Mouse (Mus musculus): Measurements from ENCODE around the gene Cdk2. TPM values are rescaled to one million over a fixed set of nuclear protein-coding genes. Genes with fewer than 3 reads are reported as not detected.
"Not testable (repeated sequence)": the region's sequence is repeated elsewhere in the genome, so short reads cannot be mapped to it uniquely, and the experiment has no call there.

The Cdk2 gene
- polyA plus RNA-seq, 1 experiment from 2014 or later, result 50.8 TPM

- Histone ChIP-seq H3K4me1 (ENCODE audit: control insufficient read depth, low read depth, low read length) (no peaks in the 10 kb centered on the region; the same call in 1 of the 2 replicates), H3K27ac (ENCODE audit: low read length) (no peak overlapping the region), H3K9ac (ENCODE audit: low read depth, low read length) (no peak overlapping the region), H3K27me3 (ENCODE audit: control insufficient read depth, insufficient read depth, low read depth, low read length) (no peaks in the 10 kb centered on the region), H3K9me3 (replicated peaks; ENCODE audit: control insufficient read depth, low read length) (no peaks in the 10 kb centered on the region), H3K36me3 (ENCODE audit: control insufficient read depth, insufficient read depth) (no peaks in the 10 kb centered on the region), H3K4me3 (ENCODE audit: low read depth, low read length) (no peak overlapping the region), H3K4me2 (ENCODE audit: low read depth, low read length) (no peak overlapping the region)
- 56% methylated on average over 19 of the region's 19 CpGs for WGBS (ENCODE audit: insufficient replicate concordance)
- no peak for ATAC-seq (ENCODE audit: low read depth)
These were observed 11.0 kb upstream of the Cdk2 start for GRCm38 (mm10) chr10:128715559-128716537.

DNA sequence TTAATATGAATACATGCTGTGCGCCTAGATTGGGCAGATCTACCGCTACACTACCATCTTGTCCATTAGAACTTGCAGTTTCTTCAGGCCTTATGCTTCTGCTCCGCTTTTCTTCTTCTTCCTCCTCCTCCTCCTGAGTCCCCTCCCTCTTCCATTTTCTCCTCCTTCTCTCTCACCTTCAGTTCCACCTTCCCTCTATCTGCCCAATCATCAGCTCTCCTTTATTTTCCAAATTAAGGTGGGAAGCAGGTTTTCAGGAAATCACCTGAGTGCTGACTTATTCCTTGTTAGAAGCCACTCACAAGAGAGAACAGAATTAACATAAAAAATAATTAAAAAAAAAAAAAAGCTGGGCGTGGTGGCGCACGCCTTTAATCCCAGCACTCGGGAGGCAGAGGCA lies 6.5 kb upstream of the Cdk2 start:
- not testable (repeated sequence) for ATAC-seq (ENCODE audit: low read depth); H3K9ac ChIP-seq (ENCODE audit: low read depth, low read length); H3K27me3 ChIP-seq (ENCODE audit: control insufficient read depth, insufficient read depth, low read depth, low read length); H3K36me3 ChIP-seq (ENCODE audit: control insufficient read depth, insufficient read depth); H3K9me3 ChIP-seq (replicated peaks; ENCODE audit: control insufficient read depth, low read length); H3K4me3 ChIP-seq (ENCODE audit: low read depth, low read length); H3K4me1 ChIP-seq (ENCODE audit: control insufficient read depth, low read depth, low read length); H3K27ac ChIP-seq (ENCODE audit: low read length); H3K4me2 ChIP-seq (ENCODE audit: low read depth, low read length)
- 81% methylated on average over 7 of the region's 7 CpGs for WGBS (ENCODE audit: insufficient replicate concordance)

GRCm38 (mm10) chr10:128705317-128705693 lies 474 bp upstream of the Cdk2 start:
- H3K27me3 ChIP-seq (ENCODE audit: control insufficient read depth, insufficient read depth, low read depth, low read length), result no peaks in the 10 kb centered on the region
- no peak for ATAC-seq (ENCODE audit: low read depth)
- peak overlapping the region; percentile 73 for H3K4me2 ChIP-seq (ENCODE audit: low read depth, low read length)
- 15% methylated on average over 11 of the region's 11 CpGs for WGBS (ENCODE audit: insufficient replicate concordance)
- peaks cover 12% of the 10 kb centered on the region for H3K36me3 ChIP-seq (ENCODE audit: control insufficient read depth, insufficient read depth)
- H3K4me1 ChIP-seq (ENCODE audit: control insufficient read depth, low read depth, low read length), result peaks cover 19% of the 10 kb centered on the region
- H3K9ac ChIP-seq (ENCODE audit: low read depth, low read length), result peak overlapping the region; percentile 63
- peak overlapping the region; percentile 79 for H3K4me3 ChIP-seq (ENCODE audit: low read depth, low read length)
- peak overlapping the region; percentile 46; the same call in 1 of the 2 replicates for H3K27ac ChIP-seq (ENCODE audit: low read length)
- no peaks in the 10 kb centered on the region for H3K9me3 ChIP-seq (replicated peaks; ENCODE audit: control insufficient read depth, low read length)

GRCm38 (mm10) chr10:128703895-128704294 lies 936 bp downstream of the Cdk2 start, which contains the start of gene Pmel:
Gene Pmel (plus strand): TSS chr10:128704195.
- peak within 1 kb of the TSS; percentile 80 for H3K9ac ChIP-seq (ENCODE audit: low read depth, low read length)
- peaks cover 16% of the 10 kb centered on the region for H3K36me3 ChIP-seq (ENCODE audit: control insufficient read depth, insufficient read depth)
- peak within 1 kb of the TSS; percentile 73 for H3K4me2 ChIP-seq (ENCODE audit: low read depth, low read length)
- 22% methylated on average over 4 of the region's 4 CpGs for WGBS (ENCODE audit: insufficient replicate concordance)
- no peaks in the 10 kb centered on the region for H3K27me3 ChIP-seq (ENCODE audit: control insufficient read depth, insufficient read depth, low read depth, low read length)
- H3K4me1 ChIP-seq (ENCODE audit: control insufficient read depth, low read depth, low read length), result peaks cover 21% of the 10 kb centered on the region
- peak within 1 kb of the TSS; percentile 79 for H3K4me3 ChIP-seq (ENCODE audit: low read depth, low read length)
- no peaks in the 10 kb centered on the region for H3K9me3 ChIP-seq (replicated peaks; ENCODE audit: control insufficient read depth, low read length)
- peak within 1 kb of the TSS; percentile 87 for H3K27ac ChIP-seq (ENCODE audit: low read length)
- ATAC-seq (ENCODE audit: low read depth), result no peak

DNA sequence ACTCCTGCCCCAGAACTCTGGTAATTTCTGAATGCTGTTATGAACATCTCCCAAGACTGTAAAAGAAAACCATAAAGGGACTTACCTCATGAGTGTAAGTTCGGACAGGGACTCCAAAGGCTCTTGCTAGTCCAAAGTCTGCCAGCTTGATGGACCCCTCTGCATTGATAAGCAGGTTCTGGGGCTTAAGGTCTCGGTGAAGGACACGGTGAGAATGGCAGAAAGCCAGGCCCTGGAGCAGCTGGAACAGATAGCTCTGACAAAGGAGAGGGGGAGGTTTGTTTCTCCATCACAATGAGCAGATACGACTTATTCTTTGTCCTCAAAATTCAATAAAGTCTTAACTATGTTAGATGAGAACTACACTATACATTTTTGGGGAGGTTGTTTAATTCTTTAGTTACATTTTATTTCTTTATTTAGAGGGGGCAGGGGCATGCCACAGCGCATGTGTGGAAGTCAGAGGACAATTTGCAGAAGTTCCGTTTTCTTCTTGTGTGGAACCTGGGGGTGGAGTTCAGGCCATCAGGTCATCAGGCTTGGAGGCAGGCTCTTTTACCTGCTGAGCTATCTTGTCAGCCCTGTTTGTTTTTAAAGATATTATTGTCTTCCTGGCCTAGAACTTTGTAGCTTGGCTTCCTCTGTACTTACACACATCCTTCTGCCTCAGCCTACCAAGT lies 2.4 kb downstream of the Cdk2 start:
- Histone ChIP-seq H3K9me3 (replicated peaks; ENCODE audit: control insufficient read depth, low read length) (no peaks in the 10 kb centered on the region), H3K27ac (ENCODE audit: low read length) (no peak overlapping the region), H3K4me3 (ENCODE audit: low read depth, low read length) (no peak overlapping the region), H3K9ac (ENCODE audit: low read depth, low read length) (no peak overlapping the region), H3K36me3 (ENCODE audit: control insufficient read depth, insufficient read depth) (peaks cover 21% of the 10 kb centered on the region), H3K4me1 (ENCODE audit: control insufficient read depth, low read depth, low read length) (peaks cover 24% of the 10 kb centered on the region), H3K27me3 (ENCODE audit: control insufficient read depth, insufficient read depth, low read depth, low read length) (no peaks in the 10 kb centered on the region), H3K4me2 (ENCODE audit: low read depth, low read length) (peak overlapping the region; percentile 73; the same call in 1 of the 2 replicates)
- ATAC-seq (ENCODE audit: low read depth), result no peak
- 47% methylated on average over 6 of the region's 6 CpGs for WGBS (ENCODE audit: insufficient replicate concordance)

- no peak overlapping the region for H3K4me2 ChIP-seq (ENCODE audit: low read depth, low read length)
- H3K9me3 ChIP-seq (replicated peaks; ENCODE audit: control insufficient read depth, low read length), result no peaks in the 10 kb centered on the region
- ATAC-seq (ENCODE audit: low read depth), result no peak
- H3K4me3 ChIP-seq (ENCODE audit: low read depth, low read length), result no peak overlapping the region
- no peak overlapping the region for H3K27ac ChIP-seq (ENCODE audit: low read length)
- H3K36me3 ChIP-seq (ENCODE audit: control insufficient read depth, insufficient read depth), result peaks cover 24% of the 10 kb centered on the region
- H3K27me3 ChIP-seq (ENCODE audit: control insufficient read depth, insufficient read depth, low read depth, low read length), result no peaks in the 10 kb centered on the region
- no peak overlapping the region for H3K9ac ChIP-seq (ENCODE audit: low read depth, low read length)
- H3K4me1 ChIP-seq (ENCODE audit: control insufficient read depth, low read depth, low read length), result peaks cover 30% of the 10 kb centered on the region
- WGBS (ENCODE audit: insufficient replicate concordance), result 81% methylated on average over 5 of the region's 5 CpGs
These were observed 4.1 kb downstream of the Cdk2 start for GRCm38 (mm10) chr10:128700712-128701111.

GRCm38 (mm10) chr10:128699611-128700010 lies 5.2 kb downstream of the Cdk2 start:
- Histone ChIP-seq H3K27me3 (ENCODE audit: control insufficient read depth, insufficient read depth, low read depth, low read length) (no peaks in the 10 kb centered on the region), H3K36me3 (ENCODE audit: control insufficient read depth, insufficient read depth) (peaks cover 24% of the 10 kb centered on the region), H3K4me3 (ENCODE audit: low read depth, low read length) (no peak overlapping the region), H3K9ac (ENCODE audit: low read depth, low read length) (no peak overlapping the region), H3K27ac (ENCODE audit: low read length) (no peak overlapping the region; the same call in 1 of the 2 replicates), H3K4me1 (ENCODE audit: control insufficient read depth, low read depth, low read length) (peaks cover 31% of the 10 kb centered on the region), H3K9me3 (replicated peaks; ENCODE audit: control insufficient read depth, low read length) (no peaks in the 10 kb centered on the region), H3K4me2 (ENCODE audit: low read depth, low read length) (no peak overlapping the region)
- ATAC-seq (ENCODE audit: low read depth), result no peak
- 36% methylated on average over 11 of the region's 11 CpGs for WGBS (ENCODE audit: insufficient replicate concordance)

- Histone ChIP-seq H3K9me3 (replicated peaks; ENCODE audit: control insufficient read depth, low read length) (no peaks in the 10 kb centered on the region), H3K27me3 (ENCODE audit: control insufficient read depth, insufficient read depth, low read depth, low read length) (no peaks in the 10 kb centered on the region), H3K4me3 (ENCODE audit: low read depth, low read length) (no peak overlapping the region), H3K27ac (ENCODE audit: low read length) (no peak overlapping the region), H3K4me2 (ENCODE audit: low read depth, low read length) (no peak overlapping the region), H3K9ac (ENCODE audit: low read depth, low read length) (no peak overlapping the region), H3K36me3 (ENCODE audit: control insufficient read depth, insufficient read depth) (peaks cover 24% of the 10 kb centered on the region), H3K4me1 (ENCODE audit: control insufficient read depth, low read depth, low read length) (peaks cover 34% of the 10 kb centered on the region)
- ATAC-seq (ENCODE audit: low read depth), result no peak
- 71% methylated on average over 5 of the region's 5 CpGs for WGBS (ENCODE audit: insufficient replicate concordance)
These were observed 5.8 kb downstream of the Cdk2 start for GRCm38 (mm10) chr10:128699006-128699405.

Measured in liver, embryonic 16.5 days (tissue).